Mouse (Mus musculus): ENCODE measurements at regions not wholly inside any gene's neighbourhood (a gene's known extent, or its start where the extent isn't known, plus 50 kb on each side); places are given as distances from the start of the nearest gene placed in this dataset.

- Histone ChIP-seq H3K4me3 (ENCODE audit: low read depth, low read length) (peak overlapping the region; percentile 33), H3K27ac (ENCODE audit: low read length) (peak overlapping the region; percentile 75), H3K36me3 (ENCODE audit: control insufficient read depth, insufficient read depth, low read length) (no peaks in the 10 kb centered on the region), H3K4me2 (ENCODE audit: low read length) (peak overlapping the region; percentile 72), H3K9me3 (replicated peaks; ENCODE audit: control insufficient read depth, low read length, poor library complexity, severe bottlenecking) (no peaks in the 10 kb centered on the region), H3K27me3 (ENCODE audit: control insufficient read depth, insufficient read depth, low read depth, low read length) (peaks cover 30% of the 10 kb centered on the region), H3K4me1 (ENCODE audit: control insufficient read depth, insufficient read depth, low read length) (peaks cover 11% of the 10 kb centered on the region), H3K9ac (ENCODE audit: low read depth, low read length) (no peak overlapping the region; the same call in 1 of the 2 replicates)
- ATAC-seq: no peak
- 11% methylated on average over 7 of the region's 7 CpGs for WGBS
Observed at GRCm38 (mm10) chr7:70118971-70119370, 247.6 kb downstream of the Nr2f2 start.

- peaks cover 11% of the 10 kb centered on the region for H3K4me1 ChIP-seq (ENCODE audit: control insufficient read depth, insufficient read depth, low read length)
- peak overlapping the region; percentile 33 for H3K4me3 ChIP-seq (ENCODE audit: low read depth, low read length)
- 7% methylated on average over 21 of the region's 21 CpGs for WGBS
- no peaks in the 10 kb centered on the region for H3K36me3 ChIP-seq (ENCODE audit: control insufficient read depth, insufficient read depth, low read length)
- peak overlapping the region; percentile 72 for H3K4me2 ChIP-seq (ENCODE audit: low read length)
- no peaks in the 10 kb centered on the region for H3K9me3 ChIP-seq (replicated peaks; ENCODE audit: control insufficient read depth, low read length, poor library complexity, severe bottlenecking)
- peaks cover 28% of the 10 kb centered on the region for H3K27me3 ChIP-seq (ENCODE audit: control insufficient read depth, insufficient read depth, low read depth, low read length)
- peak overlapping the region; percentile 75 for H3K27ac ChIP-seq (ENCODE audit: low read length)
- ATAC-seq: peak; percentile 68
- H3K9ac ChIP-seq (ENCODE audit: low read depth, low read length): no peak overlapping the region; the same call in 1 of the 2 replicates
Observed at GRCm38 (mm10) chr7:70117930-70118922, 248.3 kb downstream of the Nr2f2 start.

DNA sequence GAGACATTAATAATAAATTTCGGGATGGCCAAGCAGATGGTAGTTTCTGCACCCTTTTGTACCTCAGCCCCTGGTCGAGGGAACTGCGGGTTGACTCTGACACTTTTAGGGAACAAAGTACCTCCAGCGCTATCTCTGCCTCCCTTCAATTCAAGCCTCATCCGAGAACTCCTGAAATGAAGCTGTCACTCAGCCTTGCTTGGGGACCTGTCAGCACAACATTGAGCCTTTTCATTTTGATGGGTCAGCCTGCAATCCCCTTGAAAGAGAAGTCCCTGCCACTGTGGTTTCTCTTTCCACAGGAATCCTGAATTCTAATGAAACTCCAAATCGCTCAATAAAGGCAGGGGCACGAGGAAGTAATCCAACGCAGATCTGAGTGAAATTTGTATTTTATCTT is 257.5 kb downstream of the Nr2f2 start:
- H3K4me1 ChIP-seq (ENCODE audit: control insufficient read depth, insufficient read depth, low read length): peaks cover 2% of the 10 kb centered on the region; the same call in 1 of the 2 replicates
- peaks cover 6% of the 10 kb centered on the region for H3K27me3 ChIP-seq (ENCODE audit: control insufficient read depth, insufficient read depth, low read depth, low read length)
- no peak overlapping the region for H3K9ac ChIP-seq (ENCODE audit: low read depth, low read length)
- no peak overlapping the region for H3K4me2 ChIP-seq (ENCODE audit: low read length)
- no peak for ATAC-seq
- no peaks in the 10 kb centered on the region for H3K9me3 ChIP-seq (replicated peaks; ENCODE audit: control insufficient read depth, low read length, poor library complexity, severe bottlenecking)
- H3K36me3 ChIP-seq (ENCODE audit: control insufficient read depth, insufficient read depth, low read length): no peaks in the 10 kb centered on the region
- no peak overlapping the region for H3K27ac ChIP-seq (ENCODE audit: low read length)
- WGBS: 11% methylated on average over 8 of the region's 8 CpGs
- H3K4me3 ChIP-seq (ENCODE audit: low read depth, low read length): no peak overlapping the region

DNA sequence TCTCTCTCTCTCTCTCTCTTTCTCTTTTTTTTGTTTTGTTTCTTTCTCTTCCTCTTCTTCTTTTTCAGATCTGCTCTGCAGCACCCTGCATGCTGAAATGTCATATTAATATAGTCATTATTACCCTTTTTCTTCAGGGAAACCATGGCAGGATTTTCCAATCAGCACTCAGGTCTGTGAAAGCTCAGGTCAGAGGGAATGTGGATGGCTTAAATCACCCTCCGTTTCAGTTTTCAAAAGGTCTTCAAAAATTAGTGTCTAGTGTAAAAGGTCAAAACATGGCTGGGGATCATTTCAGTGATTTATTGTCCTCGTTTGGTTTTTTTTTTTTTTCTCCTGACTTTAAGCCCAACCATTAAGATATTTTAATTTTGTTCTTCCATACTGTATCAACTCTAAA is 261.5 kb downstream of the Nr2f2 start:
- peak overlapping the region; percentile 60 for H3K27ac ChIP-seq (ENCODE audit: low read length)
- no peaks in the 10 kb centered on the region for H3K36me3 ChIP-seq (ENCODE audit: control insufficient read depth, insufficient read depth, low read length)
- no peaks in the 10 kb centered on the region; the same call in 1 of the 2 replicates for H3K27me3 ChIP-seq (ENCODE audit: control insufficient read depth, insufficient read depth, low read depth, low read length)
- peaks cover 2% of the 10 kb centered on the region; the same call in 1 of the 2 replicates for H3K4me1 ChIP-seq (ENCODE audit: control insufficient read depth, insufficient read depth, low read length)
- WGBS: 27% methylated on average over 2 of the region's 2 CpGs
- no peaks in the 10 kb centered on the region for H3K9me3 ChIP-seq (replicated peaks; ENCODE audit: control insufficient read depth, low read length, poor library complexity, severe bottlenecking)
- no peak overlapping the region for H3K9ac ChIP-seq (ENCODE audit: low read depth, low read length)
- H3K4me3 ChIP-seq (ENCODE audit: low read depth, low read length): no peak overlapping the region
- no peak for ATAC-seq
- no peak overlapping the region for H3K4me2 ChIP-seq (ENCODE audit: low read length)

DNA sequence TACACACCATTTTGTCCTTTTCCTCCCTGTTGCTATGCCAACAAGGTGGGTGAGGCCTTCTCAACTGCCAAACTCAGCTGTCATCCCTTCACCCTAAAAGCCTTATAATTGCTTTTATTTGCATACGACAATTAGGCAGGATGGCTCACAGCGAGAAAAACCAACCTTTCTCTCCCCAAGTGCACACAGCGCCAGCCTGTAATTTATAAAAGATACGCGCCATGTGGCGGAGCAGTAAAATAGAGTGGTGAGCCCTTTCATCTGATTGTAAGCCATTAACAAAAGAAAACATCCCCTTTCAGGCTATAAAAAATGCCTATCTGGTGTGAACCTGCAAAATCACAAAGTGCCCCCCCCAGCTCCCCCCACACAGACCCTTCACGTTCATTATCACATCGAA is 262.0 kb downstream of the Nr2f2 start:
- Histone ChIP-seq H3K9ac (ENCODE audit: low read depth, low read length) (no peak overlapping the region), H3K4me1 (ENCODE audit: control insufficient read depth, insufficient read depth, low read length) (peaks cover 2% of the 10 kb centered on the region; the same call in 1 of the 2 replicates), H3K9me3 (replicated peaks; ENCODE audit: control insufficient read depth, low read length, poor library complexity, severe bottlenecking) (no peaks in the 10 kb centered on the region), H3K27ac (ENCODE audit: low read length) (peak overlapping the region; percentile 60), H3K4me2 (ENCODE audit: low read length) (peak overlapping the region; percentile 24; the same call in 1 of the 2 replicates), H3K4me3 (ENCODE audit: low read depth, low read length) (no peak overlapping the region), H3K36me3 (ENCODE audit: control insufficient read depth, insufficient read depth, low read length) (no peaks in the 10 kb centered on the region), H3K27me3 (ENCODE audit: control insufficient read depth, insufficient read depth, low read depth, low read length) (no peaks in the 10 kb centered on the region; the same call in 1 of the 2 replicates)
- WGBS: 9% methylated on average over 8 of the region's 8 CpGs
- ATAC-seq: peak; percentile 80

DNA sequence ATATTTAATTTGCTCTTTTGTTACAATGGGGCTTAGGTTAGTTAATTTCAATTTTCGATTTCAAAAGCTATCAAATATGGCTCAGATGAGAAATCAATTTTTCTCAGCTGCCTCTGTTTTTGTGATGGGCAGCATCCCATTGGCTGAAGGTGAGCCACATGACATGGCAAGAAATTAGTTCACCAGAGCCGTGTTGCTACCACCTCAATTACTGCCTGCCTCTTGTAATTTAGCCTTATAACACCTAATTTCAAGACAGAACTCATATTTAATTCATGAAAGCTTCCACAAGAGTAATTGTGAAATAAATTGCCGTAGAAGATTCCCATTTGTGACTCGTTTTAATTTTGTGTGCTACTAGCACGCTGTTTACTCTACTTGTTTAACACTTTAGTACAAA is 262.9 kb downstream of the Nr2f2 start:
- no peak overlapping the region for H3K4me3 ChIP-seq (ENCODE audit: low read depth, low read length)
- H3K9me3 ChIP-seq (replicated peaks; ENCODE audit: control insufficient read depth, low read length, poor library complexity, severe bottlenecking): no peaks in the 10 kb centered on the region
- WGBS: 32% methylated on average over 5 of the region's 5 CpGs
- no peak for ATAC-seq
- no peak overlapping the region for H3K9ac ChIP-seq (ENCODE audit: low read depth, low read length)
- H3K4me2 ChIP-seq (ENCODE audit: low read length): no peak overlapping the region
- no peaks in the 10 kb centered on the region for H3K36me3 ChIP-seq (ENCODE audit: control insufficient read depth, insufficient read depth, low read length)
- H3K27me3 ChIP-seq (ENCODE audit: control insufficient read depth, insufficient read depth, low read depth, low read length): no peaks in the 10 kb centered on the region; the same call in 1 of the 2 replicates
- peaks cover 2% of the 10 kb centered on the region; the same call in 1 of the 2 replicates for H3K4me1 ChIP-seq (ENCODE audit: control insufficient read depth, insufficient read depth, low read length)
- H3K27ac ChIP-seq (ENCODE audit: low read length): 0 out of 2 replicates have a peak overlapping the region, but pooled peaks have one; percentile 15

DNA sequence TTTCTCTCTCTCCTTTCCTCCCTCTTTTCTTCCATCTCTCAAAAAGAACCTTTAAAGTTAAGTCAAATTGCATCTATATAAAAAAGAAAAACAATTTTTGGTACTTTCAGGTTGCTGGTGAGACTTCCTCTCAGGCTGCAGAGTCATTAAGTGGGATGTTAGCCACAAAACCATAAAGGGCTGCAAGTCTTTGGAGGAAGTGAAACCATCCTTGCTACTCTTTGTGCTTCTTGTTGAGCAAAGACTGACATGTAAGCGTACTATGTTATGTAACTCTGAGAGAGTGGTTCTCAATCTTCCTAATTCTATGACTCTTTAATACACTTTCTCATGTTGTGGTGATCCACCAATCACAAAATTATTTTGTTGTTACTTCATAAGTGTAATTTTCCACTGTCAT is 267.5 kb downstream of the Nr2f2 start:
- Histone ChIP-seq H3K9me3 (replicated peaks; ENCODE audit: control insufficient read depth, low read length, poor library complexity, severe bottlenecking) (0 out of 2 replicates have a peak, but pooled peaks cover 3% of the 10 kb centered on the region), H3K27me3 (ENCODE audit: control insufficient read depth, insufficient read depth, low read depth, low read length) (no peaks in the 10 kb centered on the region; the same call in 1 of the 2 replicates), H3K9ac (ENCODE audit: low read depth, low read length) (no peak overlapping the region), H3K4me1 (ENCODE audit: control insufficient read depth, insufficient read depth, low read length) (peaks cover 5% of the 10 kb centered on the region; the same call in 1 of the 2 replicates), H3K4me2 (ENCODE audit: low read length) (no peak overlapping the region), H3K27ac (ENCODE audit: low read length) (no peak overlapping the region), H3K4me3 (ENCODE audit: low read depth, low read length) (no peak overlapping the region), H3K36me3 (ENCODE audit: control insufficient read depth, insufficient read depth, low read length) (no peaks in the 10 kb centered on the region)
- no peak for ATAC-seq
- WGBS: 97% methylated on average over 1 of the region's 1 CpGs

GRCm38 (mm10) chr7:70093916-70094784 is 272.4 kb downstream of the Nr2f2 start:
- 29% methylated on average over 21 of the region's 21 CpGs for WGBS
- peak; percentile 62; the same call in 1 of the 2 replicates for ATAC-seq
- H3K4me2 ChIP-seq (ENCODE audit: low read length): peak overlapping the region; percentile 44
- H3K9ac ChIP-seq (ENCODE audit: low read depth, low read length): 0 out of 2 replicates have a peak overlapping the region, but pooled peaks have one; percentile 20
- no peaks in the 10 kb centered on the region for H3K36me3 ChIP-seq (ENCODE audit: control insufficient read depth, insufficient read depth, low read length)
- peaks cover 7% of the 10 kb centered on the region; the same call in 1 of the 2 replicates for H3K4me1 ChIP-seq (ENCODE audit: control insufficient read depth, insufficient read depth, low read length)
- peak overlapping the region; percentile 50 for H3K27ac ChIP-seq (ENCODE audit: low read length)
- no peaks in the 10 kb centered on the region for H3K27me3 ChIP-seq (ENCODE audit: control insufficient read depth, insufficient read depth, low read depth, low read length)
- H3K4me3 ChIP-seq (ENCODE audit: low read depth, low read length): no peak overlapping the region
- H3K9me3 ChIP-seq (replicated peaks; ENCODE audit: control insufficient read depth, low read length, poor library complexity, severe bottlenecking): peaks cover 6% of the 10 kb centered on the region

All from midbrain, embryonic 16.5 days (tissue).